Mouse (Mus musculus) granulocyte monocyte progenitor cell, adult 5-6 weeks (primary cell): ENCODE measurements around the gene Wdr70. TPM values are rescaled to one million over a fixed set of nuclear protein-coding genes. Genes with fewer than 3 reads are reported as not detected.
A peak's percentile ranks its signal among the peaks of the same experiment; 100 is the strongest.
"Not testable (repeated sequence)": the region's sequence is repeated elsewhere in the genome, so short reads cannot be mapped to it uniquely, and the experiment has no call there.

Experiments used
- ATAC-seq: replicated peaks from 2 replicates; pipeline ENCODE4 v1.8.0; 2016; ENCODE audit warnings: mild to moderate bottlenecking, moderate TSS enrichment, inconsistent platforms; ENCODE audit not compliant: poor library complexity, severe bottlenecking
- total RNA-seq, 2 experiments: library from RNA; stranded (forward) in 1 of 2; stranded (reverse) in 1 of 2; fragments of 200-712, 200-1000 nt in 1 of 2; fragments of >200 nt in 1 of 2; fragmentation: Nextera tagmentation in 1 of 2; gene quantifications; 2 replicates each; pipeline ENCODE4 v1.2.3; 2014 to 2017

Gene Wdr70
- total RNA-seq (2014; fragmentation: Nextera tagmentation): 39.0 and 39.8 TPM in 2 replicates
- total RNA-seq (2017): 41.4 and 45.5 TPM in 2 replicates

- ATAC-seq: peak; percentile 99
Observed at GRCm38 (mm10) chr15:8098774-8099749, at the start of gene Wdr70. Gene Wdr70 (minus strand): TSS chr15:8099209.

DNA sequence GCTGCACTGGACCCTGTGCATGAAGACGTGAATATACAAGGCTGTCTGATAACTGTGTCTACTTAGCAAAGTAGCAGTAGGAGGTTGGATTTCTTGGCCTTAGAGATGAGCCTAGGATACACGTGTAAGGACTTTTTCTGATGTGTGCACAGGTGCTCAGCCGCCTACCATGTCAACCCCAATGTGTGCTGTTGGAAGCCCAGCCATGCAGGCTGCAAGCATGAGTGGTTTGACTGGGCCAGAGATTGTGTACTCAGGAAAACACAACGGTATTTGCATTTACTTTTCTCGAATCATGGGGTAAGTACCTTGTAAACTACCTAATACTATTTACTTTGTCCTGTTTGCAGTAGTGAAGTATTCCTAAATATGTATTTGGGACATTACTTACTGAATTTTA is 36.6 kb upstream of the Wdr70 start:
- ATAC-seq: no peak

DNA sequence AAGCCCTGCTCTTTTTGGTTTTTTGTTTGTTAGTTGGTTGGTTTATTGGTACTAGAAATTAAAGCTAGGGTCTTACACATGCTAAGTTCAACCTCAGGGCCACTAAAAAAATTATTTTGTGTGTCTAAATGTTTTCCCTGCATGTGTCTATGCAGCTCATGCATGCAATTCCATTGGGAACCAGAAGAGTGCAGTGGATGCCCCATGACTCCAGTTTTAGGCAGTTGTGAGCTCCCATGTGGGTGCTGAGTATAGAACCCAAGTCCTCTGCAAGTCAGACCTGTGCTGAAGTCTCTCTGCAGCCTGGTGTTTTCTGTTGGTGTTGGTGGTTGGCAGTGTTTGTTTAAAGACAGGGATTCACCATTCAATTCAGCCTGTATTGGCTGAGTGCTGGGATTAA is 32.8 kb upstream of the Wdr70 start:
- no peak for ATAC-seq

DNA sequence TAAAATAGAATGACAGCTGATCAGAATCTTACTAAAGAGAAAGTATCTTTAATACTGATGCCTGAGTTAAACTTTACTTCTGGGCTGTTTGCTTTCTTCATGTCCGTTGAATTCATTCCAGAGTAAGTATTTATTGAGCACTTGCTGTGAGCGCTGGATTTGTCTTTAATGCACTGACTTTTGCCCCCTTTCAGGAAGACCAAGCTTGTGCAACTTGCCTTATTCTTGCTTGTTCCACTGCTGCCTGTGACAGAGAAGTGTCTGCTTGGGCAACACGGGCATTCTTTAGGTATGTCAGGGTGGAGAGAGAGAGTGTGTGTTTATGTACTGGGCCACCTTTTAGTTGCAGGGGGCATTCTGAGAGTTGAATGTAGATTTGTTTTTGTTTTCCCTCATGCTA is 32.3 kb upstream of the Wdr70 start:
- no peak for ATAC-seq

- no peak for ATAC-seq
Observed at GRCm38 (mm10) chr15:8129281-8129680, 30.3 kb upstream of the Wdr70 start.

GRCm38 (mm10) chr15:8109782-8110181 is 10.8 kb upstream of the Wdr70 start:
- no peak for ATAC-seq

- ATAC-seq: peak; percentile 98
Observed at GRCm38 (mm10) chr15:8108966-8109743, 10.1 kb upstream of the Wdr70 start, which contains the start of gene Nup155. Gene Nup155 (plus strand): TSS chr15:8109273.

GRCm38 (mm10) chr15:8108360-8108965 is 9.5 kb upstream of the Wdr70 start:
- ATAC-seq: no peak

DNA sequence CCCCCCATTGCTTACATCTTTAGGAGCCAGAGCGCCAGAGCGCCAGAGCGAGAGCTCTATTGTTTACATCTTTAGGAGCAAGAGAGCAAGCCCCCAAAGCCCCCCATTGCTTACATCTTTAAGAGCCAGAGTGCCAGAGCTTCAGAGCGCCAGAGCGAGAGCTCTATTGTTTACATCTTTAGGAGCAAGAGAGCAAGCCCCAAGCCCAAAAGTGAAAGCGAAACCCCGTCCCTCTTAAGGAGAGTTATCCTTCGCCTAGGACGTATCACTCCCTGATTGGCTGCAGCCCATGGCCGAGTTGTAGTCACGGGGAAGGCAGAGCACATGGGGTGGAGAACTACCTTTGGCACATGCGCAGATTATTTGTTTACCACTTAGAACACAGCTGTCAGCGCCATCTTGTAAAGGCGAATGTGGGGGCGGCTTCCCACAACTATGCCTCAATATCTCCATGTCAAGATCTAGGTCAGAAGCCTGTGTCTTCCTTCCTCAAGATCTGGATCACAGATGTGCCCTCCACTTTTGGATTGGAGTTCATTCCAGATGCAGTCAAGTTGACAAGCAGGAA is 3.0 kb upstream of the Wdr70 start:
- not testable (repeated sequence) for ATAC-seq

DNA sequence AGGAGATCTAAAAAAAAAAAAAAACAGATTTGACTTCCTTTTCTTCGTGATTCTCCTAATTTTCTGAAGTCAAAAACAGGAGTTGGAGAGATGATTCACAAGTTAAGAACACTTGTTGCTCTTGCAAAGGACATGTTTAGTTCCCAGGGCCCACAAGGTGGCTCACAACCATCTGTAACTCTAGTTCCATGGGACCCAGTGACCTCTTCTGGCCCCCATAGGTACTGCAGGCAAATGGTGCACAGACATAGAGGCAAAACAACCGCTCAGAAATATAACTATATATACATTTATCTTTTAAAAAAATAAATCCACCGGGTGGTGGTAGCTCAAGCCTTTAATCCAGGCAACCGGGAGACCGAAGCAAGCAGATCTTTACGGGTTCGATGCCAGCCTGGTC is 1.2 kb downstream of the Wdr70 start:
- peak; percentile 80 for ATAC-seq

GRCm38 (mm10) chr15:8092668-8093067 is 6.3 kb downstream of the Wdr70 start:
- ATAC-seq: not testable (repeated sequence)

GRCm38 (mm10) chr15:8090685-8091084 is 8.3 kb downstream of the Wdr70 start:
- no peak for ATAC-seq

- no peak for ATAC-seq
Observed at GRCm38 (mm10) chr15:8088715-8089114, 10.3 kb downstream of the Wdr70 start.

- ATAC-seq: no peak
Observed at GRCm38 (mm10) chr15:8087293-8087692, 11.7 kb downstream of the Wdr70 start.

DNA sequence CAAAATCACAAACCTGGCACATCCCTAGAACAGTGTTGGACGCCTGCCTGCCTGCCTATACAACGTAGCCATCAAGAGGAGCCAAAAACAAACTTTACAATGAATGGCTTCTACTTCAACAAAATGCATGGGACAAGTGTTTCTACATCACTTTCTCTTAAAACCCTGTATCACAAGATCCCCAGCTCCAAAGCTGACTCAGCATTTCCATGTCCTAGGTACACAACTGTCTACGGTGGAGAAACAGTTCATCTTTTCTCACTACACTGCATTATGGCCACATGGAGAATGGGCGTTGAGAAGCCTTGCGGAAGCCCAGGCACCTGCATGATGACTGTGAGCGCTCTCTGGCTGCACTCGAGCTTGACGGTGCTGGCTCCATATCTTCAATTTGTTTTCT is 16.9 kb downstream of the Wdr70 start:
- no peak for ATAC-seq

- not testable (repeated sequence) for ATAC-seq
Observed at GRCm38 (mm10) chr15:8073159-8073558, 25.9 kb downstream of the Wdr70 start.

- ATAC-seq: no peak
Observed at GRCm38 (mm10) chr15:8065221-8065620, 33.8 kb downstream of the Wdr70 start.

- no peak for ATAC-seq
Observed at GRCm38 (mm10) chr15:8051177-8051576, 47.8 kb downstream of the Wdr70 start.

DNA sequence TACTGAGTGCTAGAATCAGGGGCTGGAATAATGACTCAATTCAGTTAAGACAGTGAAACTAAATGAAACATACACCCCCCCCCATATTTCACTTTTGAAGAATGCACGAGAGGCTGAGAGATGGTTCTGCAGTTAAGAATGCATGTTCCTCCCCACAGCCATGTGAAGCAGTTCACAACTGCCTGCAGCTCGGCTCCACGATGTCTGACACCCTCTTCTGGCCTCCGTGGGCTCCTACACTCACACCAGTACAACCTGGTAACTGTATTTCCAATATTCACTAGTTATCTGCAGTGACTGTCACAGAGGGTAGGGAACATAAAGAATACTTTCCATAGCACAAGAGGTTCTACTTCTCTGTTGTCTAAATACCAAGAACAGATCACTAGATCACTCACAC is 59.2 kb downstream of the Wdr70 start:
- ATAC-seq: no peak

DNA sequence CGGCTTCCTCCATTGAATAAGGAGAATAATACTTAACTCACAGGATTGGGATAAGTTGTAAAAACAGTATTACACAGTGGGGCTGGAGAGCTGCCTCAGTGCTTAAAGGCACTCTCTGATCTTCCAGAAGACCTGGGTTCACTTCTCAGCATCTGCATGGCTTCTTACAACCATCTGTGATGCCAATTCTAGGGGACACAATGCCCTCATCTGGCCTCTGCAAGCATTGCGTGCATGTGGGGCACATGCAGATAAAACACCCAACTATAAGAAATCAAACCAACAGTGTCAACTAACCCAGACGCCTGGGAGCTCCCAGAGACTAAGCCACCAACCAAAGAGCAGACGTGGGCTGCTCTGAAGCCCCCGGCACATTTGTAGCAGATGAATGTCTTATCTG is 60.6 kb downstream of the Wdr70 start:
- ATAC-seq: 0 out of 2 replicates have a peak, but pooled peaks have one; percentile 42
